Mouse (Mus musculus): ENCODE measurements around the gene Zfp148.
A peak's percentile ranks its signal among the peaks of the same experiment; 100 is the strongest.

GRCm38 (mm10) chr16:33343601-33344000 lies 37.0 kb upstream of the Zfp148 start:
- TF ChIP-seq TAL1 (IDR thresholded peaks at IDR 0.05; ENCODE audit: low read length) = no peak
- TF ChIP-seq CTCF (IDR thresholded peaks at IDR 0.05 in 2 of 3, conservative IDR thresholded peaks at IDR 0.05 in 1 of 3; ENCODE audit: control insufficient read depth in 1 of 3, insufficient read depth in 1 of 3, low read depth in 2 of 3, low read length in 3 of 3, poor library complexity in 1 of 3, severe bottlenecking in 1 of 3) = no peak
- TF ChIP-seq ZNF384 (IDR thresholded peaks at IDR 0.05; ENCODE audit: low read depth, low read length) = no peak
- TF ChIP-seq NRF1 (IDR thresholded peaks at IDR 0.05; ENCODE audit: insufficient read depth, low read depth, low read length, poor library complexity, severe bottlenecking) = no peak
- no peak for TF ChIP-seq POLR2A (IDR thresholded peaks at IDR 0.05; ENCODE audit: control insufficient read depth in 1 of 2, insufficient read depth in 1 of 2, low read depth in 1 of 2, low read length in 2 of 2, poor library complexity in 1 of 2)
- no peak for TF ChIP-seq EP300 (IDR thresholded peaks at IDR 0.05; ENCODE audit: low read depth in 1 of 2, low read length in 2 of 2)
- no peak for TF ChIP-seq RCOR1 (IDR thresholded peaks at IDR 0.05; ENCODE audit: low read depth, low read length)
- peak; percentile 75 for TF ChIP-seq MAX (IDR thresholded peaks at IDR 0.05; ENCODE audit: low read length)
- no peak for TF ChIP-seq HCFC1 (IDR thresholded peaks at IDR 0.05; ENCODE audit: low read depth, low read length)
- TF ChIP-seq GATA1 (IDR thresholded peaks at IDR 0.05; ENCODE audit: low read depth, low read length) = peak; percentile 75
- TF ChIP-seq ZKSCAN1 (IDR thresholded peaks at IDR 0.05; ENCODE audit: low read depth, low read length) = no peak
- no peak; the same call in 1 of the 2 replicates for TF ChIP-seq SIN3A (IDR thresholded peaks at IDR 0.05; ENCODE audit: low read length)
- no peak for TF ChIP-seq TBP (IDR thresholded peaks at IDR 0.05; ENCODE audit: low read depth, low read length)

Data from MEL (cell line).